Mouse (Mus musculus) forebrain, embryonic 15.5 days (tissue): ENCODE data around the gene Pkd1l2. TPM values are rescaled to one million over a fixed set of nuclear protein-coding genes. Genes with fewer than 3 reads are reported as not detected.

Source experiments
- ATAC-seq: fragments of 200-750 bp; cut with Nextera tagmentation; replicated peaks from 2 replicates; pipeline ENCODE4 v1.8.0; 2017; ENCODE audit warnings: mild to moderate bottlenecking, moderate TSS enrichment, moderate library complexity
- H3K27ac ChIP-seq: fragments of 300-500 bp; sonication (generic); replicated peaks from 2 replicates; pipeline ENCODE4 v1.5.1; 2015; ENCODE audit warnings: mild to moderate bottlenecking, inconsistent platforms
- H3K27me3 ChIP-seq: fragments of 300-500 bp; sonication (generic); 2 replicates; pipeline ENCODE4 v1.6.1; 2015; ENCODE audit warnings: inconsistent platforms
- H3K36me3 ChIP-seq: fragments of 300-500 bp; sonication (generic); 2 replicates; pipeline ENCODE4 v1.6.1; 2015; ENCODE audit warnings: mild to moderate bottlenecking, inconsistent platforms
- H3K4me1 ChIP-seq: fragments of 300-500 bp; sonication (generic); 2 replicates; pipeline ENCODE4 v1.6.1; 2015; ENCODE audit warnings: inconsistent platforms
- H3K4me2 ChIP-seq: fragments of 300-500 bp; sonication (generic); replicated peaks from 2 replicates; pipeline ENCODE4 v1.6.1; 2015; ENCODE audit warnings: mild to moderate bottlenecking, inconsistent platforms
- H3K4me3 ChIP-seq: fragments of 300-500 bp; sonication (generic); 2 replicates; pipeline ENCODE4 v1.5.1; 2015; ENCODE audit warnings: mild to moderate bottlenecking, inconsistent platforms
- H3K9ac ChIP-seq: fragments of 300-500 bp; sonication (generic); replicated peaks from 2 replicates; pipeline ENCODE4 v1.6.1; 2015; ENCODE audit warnings: mild to moderate bottlenecking, inconsistent platforms
- H3K9me3 ChIP-seq: fragments of 300-500 bp; sonication (generic); 2 replicates; pipeline ENCODE4 v1.6.1; 2016; ENCODE audit warnings: inconsistent platforms
- WGBS: fragments of 180-500 bp; shearing (Covaris S2); methylation state at CpG from one replicate; pipeline ENCODE4 v1.1.7; 2015; ENCODE audit warnings: mixed read lengths; 5-methylcytosine and 5-hydroxymethylcytosine counted together
- polyA plus RNA-seq: library from polyadenylated mRNA; unstranded; fragments of >200 nt; fragmentation: Nextera tagmentation; extraction: Ambion mirVana; gene quantifications from 2 replicates; pipeline ENCODE4 v1.2.1, GENCODE M21; 2015

Gene Pkd1l2
- polyA plus RNA-seq, 1 experiment from 2014 or later, result not detected

- H3K27me3 ChIP-seq, result no peaks in the 10 kb centered on the region
- H3K36me3 ChIP-seq, result no peaks in the 10 kb centered on the region
- H3K4me3 ChIP-seq, result no peak overlapping the region
- no peak overlapping the region for H3K9ac ChIP-seq
- H3K4me1 ChIP-seq, result peaks cover 10% of the 10 kb centered on the region
- no peak overlapping the region for H3K4me2 ChIP-seq
- H3K9me3 ChIP-seq, result no peaks in the 10 kb centered on the region
- H3K27ac ChIP-seq, result no peak overlapping the region
- no peak for ATAC-seq
- WGBS, result 84% methylated on average over 21 of the region's 21 CpGs
These were observed 135.9 kb downstream of the Pkd1l2 start for GRCm38 (mm10) chr8:116946268-116946838.

Other genes with a start within 250 kb of the Pkd1l2 start
- 40.7 and 41.2 TPM in 2 replicates for gene Cmc2, start 161.0 kb downstream of the Pkd1l2 start, polyA plus RNA-seq
- gene Cenpn, start 160.7 kb downstream of the Pkd1l2 start, polyA plus RNA-seq, result 17.1 and 17.8 TPM in 2 replicates
- gene Atmin, start 139.1 kb downstream of the Pkd1l2 start, polyA plus RNA-seq, result 16.7 and 17.3 TPM in 2 replicates
- gene 1700030J22Rik, start 103.5 kb downstream of the Pkd1l2 start, polyA plus RNA-seq, result 5.1 and 5.9 TPM in 2 replicates
- 78.3 and 83.0 TPM in 2 replicates for gene Gcsh, start 88.9 kb downstream of the Pkd1l2 start, polyA plus RNA-seq
- gene Bco1, start 13.4 kb upstream of the Pkd1l2 start, polyA plus RNA-seq, result 0.08 and 0.11 TPM in 2 replicates
- 3.2 and 3.5 TPM in 2 replicates for gene Gan, start 75.7 kb upstream of the Pkd1l2 start, polyA plus RNA-seq
- 83.8 and 113 TPM in 2 replicates for gene Cmip, start 174.6 kb upstream of the Pkd1l2 start, polyA plus RNA-seq